Mouse (Mus musculus): Measurements from ENCODE around the gene Runx2. TPM values are rescaled to one million over a fixed set of nuclear protein-coding genes. Genes with fewer than 3 reads are reported as not detected.

The Runx2 gene
- polyA plus RNA-seq, 1 experiment from 2014 or later, result 0.55 TPM

- DNase-seq (no peak), ATAC-seq (ENCODE audit: low FRiP score, low TSS enrichment) (no peak)
- no peaks in the 10 kb centered on the region for H3K9me3 ChIP-seq (ENCODE audit: control insufficient read depth, low read length)
- no peak overlapping the region for H3K4me2 ChIP-seq (ENCODE audit: low read length)
- no peaks in the 10 kb centered on the region for H3K27me3 ChIP-seq (ENCODE audit: control insufficient read depth, insufficient read depth, low read length)
- WGBS, result 71% methylated on average over 8 of the region's 8 CpGs
- H3K36me3 ChIP-seq (ENCODE audit: control insufficient read depth, insufficient read depth, low read length), result no peaks in the 10 kb centered on the region
- H3K27ac ChIP-seq (replicated peaks; ENCODE audit: low read depth, low read length), result no peak overlapping the region
- no peaks in the 10 kb centered on the region for H3K4me1 ChIP-seq (ENCODE audit: control insufficient read depth, insufficient read depth, low read length)
- no peak overlapping the region for H3K4me3 ChIP-seq (replicated peaks; ENCODE audit: low read depth, low read length)
- H3K9ac ChIP-seq (replicated peaks; ENCODE audit: low read length), result no peak overlapping the region
These were observed 163.0 kb downstream of the Runx2 start for GRCm38 (mm10) chr17:44651613-44652012.

GRCm38 (mm10) chr17:44650431-44650830 is 164.2 kb downstream of the Runx2 start:
- H3K4me1 ChIP-seq (ENCODE audit: control insufficient read depth, insufficient read depth, low read length), result no peaks in the 10 kb centered on the region
- H3K36me3 ChIP-seq (ENCODE audit: control insufficient read depth, insufficient read depth, low read length), result no peaks in the 10 kb centered on the region
- no peaks in the 10 kb centered on the region for H3K9me3 ChIP-seq (ENCODE audit: control insufficient read depth, low read length)
- H3K27ac ChIP-seq (replicated peaks; ENCODE audit: low read depth, low read length), result no peak overlapping the region
- H3K4me3 ChIP-seq (replicated peaks; ENCODE audit: low read depth, low read length), result no peak overlapping the region
- no peak overlapping the region for H3K4me2 ChIP-seq (ENCODE audit: low read length)
- DNase-seq, result no peak
- H3K27me3 ChIP-seq (ENCODE audit: control insufficient read depth, insufficient read depth, low read length), result no peaks in the 10 kb centered on the region
- WGBS, result 85% methylated on average over 2 of the region's 2 CpGs
- H3K9ac ChIP-seq (replicated peaks; ENCODE audit: low read length), result no peak overlapping the region
- ATAC-seq (ENCODE audit: low FRiP score, low TSS enrichment), result no peak

- H3K9ac ChIP-seq (replicated peaks; ENCODE audit: low read length), result no peak overlapping the region
- 37% methylated on average over 8 of the region's 8 CpGs for WGBS
- H3K4me1 ChIP-seq (ENCODE audit: control insufficient read depth, insufficient read depth, low read length), result no peaks in the 10 kb centered on the region
- H3K27ac ChIP-seq (replicated peaks; ENCODE audit: low read depth, low read length), result no peak overlapping the region
- DNase-seq (no peak), ATAC-seq (ENCODE audit: low FRiP score, low TSS enrichment) (no peak)
- H3K4me2 ChIP-seq (ENCODE audit: low read length), result no peak overlapping the region
- H3K4me3 ChIP-seq (replicated peaks; ENCODE audit: low read depth, low read length), result no peak overlapping the region
- H3K36me3 ChIP-seq (ENCODE audit: control insufficient read depth, insufficient read depth, low read length), result no peaks in the 10 kb centered on the region
- no peaks in the 10 kb centered on the region for H3K27me3 ChIP-seq (ENCODE audit: control insufficient read depth, insufficient read depth, low read length)
- H3K9me3 ChIP-seq (ENCODE audit: control insufficient read depth, low read length), result no peaks in the 10 kb centered on the region
These were observed 165.5 kb downstream of the Runx2 start for GRCm38 (mm10) chr17:44649056-44649455.

- WGBS, result 72% methylated on average over 6 of the region's 6 CpGs
These were observed 166.7 kb downstream of the Runx2 start for GRCm38 (mm10) chr17:44647916-44648315.

GRCm38 (mm10) chr17:44645146-44645545 is 169.5 kb downstream of the Runx2 start:
- DNase-seq, result no peak
- Histone ChIP-seq H3K27ac (replicated peaks; ENCODE audit: low read depth, low read length) (no peak overlapping the region), H3K4me2 (ENCODE audit: low read length) (no peak overlapping the region)

More at GRCm38 (mm10) chr17:44647916-44648315, 166.7 kb downstream of the Runx2 start:
- no peak overlapping the region for H3K9ac ChIP-seq (replicated peaks; ENCODE audit: low read length)
- H3K4me3 ChIP-seq (replicated peaks; ENCODE audit: low read depth, low read length), result no peak overlapping the region
- DNase-seq (peak; percentile 28), ATAC-seq (ENCODE audit: low FRiP score, low TSS enrichment) (no peak)
- H3K36me3 ChIP-seq (ENCODE audit: control insufficient read depth, insufficient read depth, low read length), result no peaks in the 10 kb centered on the region
- H3K9me3 ChIP-seq (ENCODE audit: control insufficient read depth, low read length), result no peaks in the 10 kb centered on the region
- no peaks in the 10 kb centered on the region for H3K4me1 ChIP-seq (ENCODE audit: control insufficient read depth, insufficient read depth, low read length)
- H3K27me3 ChIP-seq (ENCODE audit: control insufficient read depth, insufficient read depth, low read length), result no peaks in the 10 kb centered on the region
- H3K27ac ChIP-seq (replicated peaks; ENCODE audit: low read depth, low read length), result no peak overlapping the region
- no peak overlapping the region for H3K4me2 ChIP-seq (ENCODE audit: low read length)

GRCm38 (mm10) chr17:44643260-44643659 is 171.3 kb downstream of the Runx2 start:
- Histone ChIP-seq H3K27ac (replicated peaks; ENCODE audit: low read depth, low read length) (no peak overlapping the region), H3K9ac (replicated peaks; ENCODE audit: low read length) (no peak overlapping the region), H3K4me2 (ENCODE audit: low read length) (no peak overlapping the region), H3K9me3 (ENCODE audit: control insufficient read depth, low read length) (no peaks in the 10 kb centered on the region), H3K27me3 (ENCODE audit: control insufficient read depth, insufficient read depth, low read length) (no peaks in the 10 kb centered on the region), H3K4me3 (replicated peaks; ENCODE audit: low read depth, low read length) (no peak overlapping the region), H3K36me3 (ENCODE audit: control insufficient read depth, insufficient read depth, low read length) (no peaks in the 10 kb centered on the region), H3K4me1 (ENCODE audit: control insufficient read depth, insufficient read depth, low read length) (no peaks in the 10 kb centered on the region)
- WGBS, result 93% methylated on average over 6 of the region's 6 CpGs
- ATAC-seq (ENCODE audit: low FRiP score, low TSS enrichment) (no peak), DNase-seq (no peak)

More at GRCm38 (mm10) chr17:44645146-44645545, 169.5 kb downstream of the Runx2 start:
- 92% methylated on average over 8 of the region's 8 CpGs for WGBS
- Histone ChIP-seq H3K9me3 (ENCODE audit: control insufficient read depth, low read length) (no peaks in the 10 kb centered on the region), H3K4me1 (ENCODE audit: control insufficient read depth, insufficient read depth, low read length) (no peaks in the 10 kb centered on the region), H3K9ac (replicated peaks; ENCODE audit: low read length) (no peak overlapping the region), H3K27me3 (ENCODE audit: control insufficient read depth, insufficient read depth, low read length) (no peaks in the 10 kb centered on the region), H3K4me3 (replicated peaks; ENCODE audit: low read depth, low read length) (no peak overlapping the region), H3K36me3 (ENCODE audit: control insufficient read depth, insufficient read depth, low read length) (no peaks in the 10 kb centered on the region)
- ATAC-seq (ENCODE audit: low FRiP score, low TSS enrichment), result no peak

- no peak overlapping the region for H3K4me2 ChIP-seq (ENCODE audit: low read length)
- DNase-seq (no peak), ATAC-seq (ENCODE audit: low FRiP score, low TSS enrichment) (no peak)
- no peaks in the 10 kb centered on the region for H3K27me3 ChIP-seq (ENCODE audit: control insufficient read depth, insufficient read depth, low read length)
- no peaks in the 10 kb centered on the region for H3K36me3 ChIP-seq (ENCODE audit: control insufficient read depth, insufficient read depth, low read length)
- no peak overlapping the region for H3K4me3 ChIP-seq (replicated peaks; ENCODE audit: low read depth, low read length)
- no peaks in the 10 kb centered on the region for H3K4me1 ChIP-seq (ENCODE audit: control insufficient read depth, insufficient read depth, low read length)
- no peak overlapping the region for H3K27ac ChIP-seq (replicated peaks; ENCODE audit: low read depth, low read length)
- H3K9me3 ChIP-seq (ENCODE audit: control insufficient read depth, low read length), result no peaks in the 10 kb centered on the region
- no peak overlapping the region for H3K9ac ChIP-seq (replicated peaks; ENCODE audit: low read length)
- WGBS, result 86% methylated on average over 4 of the region's 4 CpGs
These were observed 172.5 kb downstream of the Runx2 start for GRCm38 (mm10) chr17:44642126-44642525.

- DNase-seq, result no peak
- no peak overlapping the region for H3K4me2 ChIP-seq (ENCODE audit: low read length)
- ATAC-seq (ENCODE audit: low FRiP score, low TSS enrichment), result no peak
- H3K9ac ChIP-seq (replicated peaks; ENCODE audit: low read length), result no peak overlapping the region
- H3K27ac ChIP-seq (replicated peaks; ENCODE audit: low read depth, low read length), result no peak overlapping the region
- 82% methylated on average over 3 of the region's 3 CpGs for WGBS
- no peaks in the 10 kb centered on the region for H3K36me3 ChIP-seq (ENCODE audit: control insufficient read depth, insufficient read depth, low read length)
- no peak overlapping the region for H3K4me3 ChIP-seq (replicated peaks; ENCODE audit: low read depth, low read length)
- H3K4me1 ChIP-seq (ENCODE audit: control insufficient read depth, insufficient read depth, low read length), result no peaks in the 10 kb centered on the region
- no peaks in the 10 kb centered on the region for H3K27me3 ChIP-seq (ENCODE audit: control insufficient read depth, insufficient read depth, low read length)
- no peaks in the 10 kb centered on the region for H3K9me3 ChIP-seq (ENCODE audit: control insufficient read depth, low read length)
These were observed 173.7 kb downstream of the Runx2 start for GRCm38 (mm10) chr17:44640910-44641309.

GRCm38 (mm10) chr17:44639446-44639845 is 175.2 kb downstream of the Runx2 start:
- WGBS, result 95% methylated on average over 14 of the region's 14 CpGs
- Histone ChIP-seq H3K4me2 (ENCODE audit: low read length) (no peak overlapping the region), H3K9ac (replicated peaks; ENCODE audit: low read length) (no peak overlapping the region), H3K27me3 (ENCODE audit: control insufficient read depth, insufficient read depth, low read length) (no peaks in the 10 kb centered on the region), H3K27ac (replicated peaks; ENCODE audit: low read depth, low read length) (no peak overlapping the region), H3K36me3 (ENCODE audit: control insufficient read depth, insufficient read depth, low read length) (no peaks in the 10 kb centered on the region), H3K9me3 (ENCODE audit: control insufficient read depth, low read length) (no peaks in the 10 kb centered on the region), H3K4me1 (ENCODE audit: control insufficient read depth, insufficient read depth, low read length) (no peaks in the 10 kb centered on the region), H3K4me3 (replicated peaks; ENCODE audit: low read depth, low read length) (no peak overlapping the region)
- ATAC-seq (ENCODE audit: low FRiP score, low TSS enrichment) (no peak), DNase-seq (no peak)

Measured in midbrain, embryonic 14.5 days (tissue).